ENCODE assay signal across 17 mouse cellular contexts in the genomic region with DNA sequence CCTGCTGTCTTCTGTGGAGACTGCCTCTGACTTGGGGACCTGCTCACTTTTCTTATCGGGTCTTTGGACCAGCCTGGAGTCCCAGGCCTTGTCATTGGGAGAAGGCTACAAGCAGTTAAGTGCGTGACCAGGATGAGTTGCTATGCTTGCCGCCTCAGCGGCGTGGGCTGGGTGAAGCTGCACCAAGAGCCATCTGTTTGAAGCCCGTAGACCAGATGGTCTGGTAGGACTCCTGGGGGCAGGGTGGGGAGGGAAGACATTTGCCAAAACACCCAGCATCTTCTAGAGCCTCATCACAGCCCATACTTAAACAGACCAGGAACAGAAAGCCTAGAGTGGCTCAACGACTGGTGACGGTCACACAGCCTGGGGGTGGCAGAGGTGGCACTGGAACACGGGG. TPM values are rescaled to one million over a fixed set of nuclear protein-coding genes. Genes with fewer than 3 reads are reported as not detected.
DNase-seq lines count a peak whose midpoint lies in the region; ATAC-seq lines count a peak whose summit lies in the region.
"Had no signal": no experiment of that assay in that cellular context is flagged by ENCODE, and none has a peak within 500 bp of the region (broad histone marks: within the 10 kb centered on the region; RNA-seq: fewer than 3 reads in every experiment).

No protein-coding gene starts in this region.

- no peaks in the 10 kb centered on the region for H3K27me3 ChIP-seq in midbrain, embryonic 11.5 days (ENCODE audit: control insufficient read depth, insufficient read depth, low read length)
- H3K27me3 ChIP-seq in liver, embryonic 12.5 days (replicated peaks) = no peaks in the 10 kb centered on the region
- H3K27me3 ChIP-seq: forebrain, embryonic 13.5 days; neural tube, embryonic 13.5 days had no signal

- H3K36me3 ChIP-seq in midbrain, embryonic 11.5 days (ENCODE audit: control insufficient read depth, insufficient read depth, low read length) = no peaks in the 10 kb centered on the region
- H3K36me3 ChIP-seq in liver, embryonic 12.5 days = no peaks in the 10 kb centered on the region
- H3K36me3 ChIP-seq: neural tube, embryonic 13.5 days had no signal

- H3K4me2 ChIP-seq in midbrain, embryonic 11.5 days = no peak overlapping the region
- no peak overlapping the region for H3K4me2 ChIP-seq in liver, embryonic 12.5 days
- H3K4me2 ChIP-seq: forebrain, embryonic 13.5 days; neural tube, embryonic 13.5 days had no signal

- 82% methylated on average over 9 of the region's 9 CpGs for WGBS in midbrain, embryonic 11.5 days
- WGBS in liver, embryonic 12.5 days (ENCODE audit: insufficient replicate concordance) = 65% methylated on average over 9 of the region's 9 CpGs

- no peaks in the 10 kb centered on the region for H3K9me3 ChIP-seq in midbrain, embryonic 11.5 days (ENCODE audit: control insufficient read depth, low read length)
- no peaks in the 10 kb centered on the region for H3K9me3 ChIP-seq in liver, embryonic 12.5 days (replicated peaks)
- H3K9me3 ChIP-seq: forebrain, embryonic 13.5 days; neural tube, embryonic 13.5 days had no signal

- H3K4me1 ChIP-seq in midbrain, embryonic 11.5 days (ENCODE audit: control insufficient read depth, insufficient read depth, low read length) = 0 out of 2 replicates have a peak, but pooled peaks cover 2% of the 10 kb centered on the region
- no peaks in the 10 kb centered on the region for H3K4me1 ChIP-seq in liver, embryonic 12.5 days

- H3K27ac ChIP-seq in midbrain, embryonic 11.5 days (ENCODE audit: low read depth, low read length) = no peak overlapping the region
- H3K27ac ChIP-seq in liver, embryonic 12.5 days = no peak overlapping the region
- H3K27ac ChIP-seq: forebrain, embryonic 13.5 days; macrophage; stomach, postnatal 0 days had no signal

- no peak overlapping the region for H3K9ac ChIP-seq in midbrain, embryonic 11.5 days (ENCODE audit: low read length)
- H3K9ac ChIP-seq in liver, embryonic 12.5 days = no peak overlapping the region
- H3K9ac ChIP-seq: forebrain, embryonic 13.5 days; liver, postnatal 0 days; neural tube, embryonic 13.5 days had no signal

- DNase-seq in layer of hippocampus, adult 18-20 months (ENCODE audit: low spot score in 2 of 2) = peak; percentile 82 to 90
- DNase-seq in layer of hippocampus, adult 9-10 months (ENCODE audit: low spot score) = no peak
- DNase-seq in cerebellum, postnatal 14 days = peak; percentile 72 to 88
- peak; percentile 84 for DNase-seq in layer of hippocampus, adult 9-11 months
- DNase-seq in right cerebral cortex, postnatal 25 days = peak; percentile 83
- no peak for DNase-seq in midbrain, embryonic 11.5 days (ENCODE audit: low spot score, missing footprints)
- DNase-seq in spleen, postnatal 36 days (ENCODE audit: low spot score in 2 of 2) = no peak
- DNase-seq: heart, adult 18-20 months; kidney, postnatal 14 days; liver, postnatal 0 days had no signal

- no peak overlapping the region for H3K4me3 ChIP-seq in midbrain, embryonic 11.5 days (ENCODE audit: low read depth, low read length)
- no peak overlapping the region for H3K4me3 ChIP-seq in liver, embryonic 12.5 days
- H3K4me3 ChIP-seq: forebrain, embryonic 13.5 days; neural tube, embryonic 13.5 days had no signal

- no peak for ATAC-seq in midbrain, embryonic 11.5 days (ENCODE audit: low FRiP score)
- ATAC-seq in liver, embryonic 12.5 days = no peak
- ATAC-seq: forebrain, embryonic 13.5 days; liver, postnatal 0 days; midbrain, embryonic 16.5 days had no signal

RNA-seq across cellular contexts. Expression of a gene that starts 24.9 kb away (rescaled TPM):
- 100 to 1,000 TPM; 383 to 399 TPM for total RNA-seq in layer of hippocampus, adult 18-20 months (2021)
- 1.2 TPM in 2 replicates for polyA plus RNA-seq in midbrain, embryonic 11.5 days (2014; fragmentation: Nextera tagmentation; extraction: Ambion mirVana)
- 0.08 TPM in 1 of 2 replicates, not detected in the other for polyA plus RNA-seq in liver, embryonic 12.5 days (2016; fragmentation: Nextera tagmentation; extraction: Ambion mirVana)
- polyA plus RNA-seq: heart, postnatal 0 days; liver, postnatal 0 days; macrophage had no signal

Comparison
In these comparisons a context has a peak if more than half of its experiments do, and no peak if none do; other contexts are left out.
1. DNase-seq: peak in layer of hippocampus, adult 18-20 months (2 of 2), cerebellum, postnatal 14 days (2 of 2), layer of hippocampus, adult 9-11 months (single experiment) and right cerebral cortex, postnatal 25 days (single experiment); none in layer of hippocampus, adult 9-10 months (single experiment), midbrain, embryonic 11.5 days (single experiment) and spleen, postnatal 36 days (0 of 2).